Mouse (Mus musculus) kidney, postnatal 0 days (tissue): ENCODE data around the gene Tjp3. TPM values are rescaled to one million over a fixed set of nuclear protein-coding genes. Genes with fewer than 3 reads are reported as not detected.

Source experiments
- ATAC-seq: fragments of 200-750 bp; cut with Nextera tagmentation; replicated peaks from 2 replicates; pipeline ENCODE4 v1.8.0; 2017; ENCODE audit warnings: low read depth, moderate number of reproducible peaks, moderate TSS enrichment, moderate library complexity; ENCODE audit not compliant: low FRiP score
- DNase-seq: peaks from one replicate; pipeline ENCODE4 v3.0.0-alpha.2; 2016; ENCODE audit warnings: low spot score
- H3K27ac ChIP-seq: fragments of 300-500 bp; sonication (generic); 2 replicates; pipeline ENCODE4 v1.5.1; 2014; ENCODE audit warnings: mild to moderate bottlenecking
- H3K27me3 ChIP-seq: fragments of 300-500 bp; sonication (generic); 2 replicates; pipeline ENCODE4 v1.6.1; 2014; ENCODE audit warnings: low read length, mixed read lengths; ENCODE audit not compliant: insufficient read depth
- H3K36me3 ChIP-seq: fragments of 300-500 bp; sonication (generic); 2 replicates; pipeline ENCODE4 v1.6.1; 2014; ENCODE audit warnings: low read length, mixed read lengths; ENCODE audit not compliant: insufficient read depth
- H3K4me1 ChIP-seq: fragments of 300-500 bp; sonication (generic); replicated peaks from 2 replicates; pipeline ENCODE4 v1.6.1; 2014; ENCODE audit warnings: antibody characterized with exemption, low read length, mixed read lengths; ENCODE audit not compliant: insufficient read depth
- H3K4me2 ChIP-seq: fragments of 300-500 bp; sonication (generic); 2 replicates; pipeline ENCODE4 v1.6.1; 2014; ENCODE audit warnings: mild to moderate bottlenecking, low read length, moderate library complexity, mixed read lengths
- H3K4me3 ChIP-seq: fragments of 300-500 bp; sonication (generic); replicated peaks from 2 replicates; pipeline ENCODE4 v1.5.1; 2014; ENCODE audit warnings: low read depth, low read length
- H3K9ac ChIP-seq: fragments of 300-500 bp; sonication (generic); 2 replicates; pipeline ENCODE4 v1.6.1; 2014; ENCODE audit warnings: low read depth, low read length
- H3K9me3 ChIP-seq: fragments of 300-500 bp; sonication (generic); replicated peaks from 2 replicates; pipeline ENCODE4 v1.6.1; 2016; ENCODE audit warnings: low read length, inconsistent platforms, mixed read lengths
- CTCF ChIP-seq: IDR thresholded peaks from 2 replicates; pipeline ENCODE4 v1.5.1; 2016; ENCODE audit warnings: antibody characterized with exemption, low read depth, mild to moderate bottlenecking, moderate library complexity
- WGBS: fragments of 180-500 bp; shearing (Covaris S2); extraction: QIAGEN DNeasy Blood & Tissue Kit; methylation state at CpG from one replicate; pipeline ENCODE4 v1.1.7; 2014; 5-methylcytosine and 5-hydroxymethylcytosine counted together
- polyA plus RNA-seq: library from polyadenylated mRNA; unstranded; fragments of >200 nt; fragmentation: Nextera tagmentation; extraction: Ambion mirVana; gene quantifications from 2 replicates; pipeline ENCODE4 v1.2.1, GENCODE M21; 2015

Gene Tjp3
- 19.0 and 19.1 TPM in 2 replicates for polyA plus RNA-seq

- no peak for DNase-seq
- Histone ChIP-seq H3K27ac (peak within 1 kb of the TSS; percentile 54), H3K36me3 (no peaks in the 10 kb centered on the region), H3K9me3 (no peaks in the 10 kb centered on the region), H3K4me2 (peak within 1 kb of the TSS; percentile 41), H3K4me3 (peak within 1 kb of the TSS; percentile 18; the same call in 1 of the 2 replicates), H3K4me1 (peaks cover 15% of the 10 kb centered on the region), H3K27me3 (no peaks in the 10 kb centered on the region), H3K9ac (peak within 1 kb of the TSS; percentile 37; the same call in 1 of the 2 replicates)
- 68% methylated on average over 9 of the region's 9 CpGs for WGBS
- no peak for ATAC-seq
- TF ChIP-seq CTCF: no peak
These were observed at the start of gene Tjp3 for GRCm38 (mm10) chr10:81291511-81292104. Gene Tjp3, minus strand, starts transcription at chr10:81291581.

- ATAC-seq (no peak), DNase-seq (no peak)
- 0 out of 2 replicates have a peak, but pooled peaks cover 18% of the 10 kb centered on the region for H3K27me3 ChIP-seq
These were observed 49.4 kb upstream of the Tjp3 start for GRCm38 (mm10) chr10:81340551-81341332.

DNA sequence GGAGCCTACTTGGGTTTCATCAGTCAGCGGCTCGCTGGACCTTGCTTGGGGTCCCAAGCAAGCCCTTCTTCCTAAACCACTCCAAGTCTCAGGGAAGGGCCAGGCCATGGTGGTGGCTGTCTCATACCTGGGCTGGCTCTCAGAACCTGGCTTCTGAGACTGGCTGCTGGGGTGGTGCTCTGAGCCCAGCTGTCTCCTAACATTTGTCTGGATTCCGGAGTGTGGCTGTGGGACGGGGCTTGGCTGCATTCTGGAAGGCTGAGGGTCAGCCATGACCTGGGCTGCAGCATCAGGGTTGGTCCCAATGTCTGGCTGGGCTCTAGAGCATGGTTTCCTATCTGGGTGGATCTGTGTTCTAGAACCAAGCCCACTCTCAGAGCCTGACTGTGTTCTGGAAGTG is 45.2 kb upstream of the Tjp3 start:
- no peaks in the 10 kb centered on the region for H3K27me3 ChIP-seq
- H3K9ac ChIP-seq: no peak overlapping the region
- H3K36me3 ChIP-seq: no peaks in the 10 kb centered on the region
- no peak for TF ChIP-seq CTCF
- peaks cover 20% of the 10 kb centered on the region; the same call in 1 of the 2 replicates for H3K4me1 ChIP-seq
- no peak overlapping the region for H3K4me3 ChIP-seq
- H3K4me2 ChIP-seq: no peak overlapping the region
- peak overlapping the region; percentile 66 for H3K27ac ChIP-seq
- DNase-seq: no peak
- no peak for ATAC-seq
- no peaks in the 10 kb centered on the region for H3K9me3 ChIP-seq
- 80% methylated on average over 4 of the region's 4 CpGs for WGBS

More at GRCm38 (mm10) chr10:81340551-81341332, 49.4 kb upstream of the Tjp3 start:
- 47% methylated on average over 17 of the region's 17 CpGs for WGBS
- no peak for TF ChIP-seq CTCF
- Histone ChIP-seq H3K4me3 (no peak overlapping the region), H3K9ac (no peak overlapping the region), H3K36me3 (no peaks in the 10 kb centered on the region), H3K9me3 (no peaks in the 10 kb centered on the region), H3K4me1 (0 out of 2 replicates have a peak, but pooled peaks cover 8% of the 10 kb centered on the region), H3K27ac (no peak overlapping the region), H3K4me2 (no peak overlapping the region)

GRCm38 (mm10) chr10:81335393-81336340 is 44.3 kb upstream of the Tjp3 start:
- WGBS: 53% methylated on average over 14 of the region's 19 CpGs
- no peak overlapping the region for H3K4me2 ChIP-seq

GRCm38 (mm10) chr10:81334324-81334723 is 42.9 kb upstream of the Tjp3 start:
- Histone ChIP-seq H3K4me3 (no peak overlapping the region), H3K27ac (no peak overlapping the region), H3K36me3 (no peaks in the 10 kb centered on the region), H3K4me1 (peaks cover 29% of the 10 kb centered on the region), H3K4me2 (no peak overlapping the region), H3K9ac (peak overlapping the region; percentile 35; the same call in 1 of the 2 replicates), H3K9me3 (no peaks in the 10 kb centered on the region), H3K27me3 (no peaks in the 10 kb centered on the region)
- 51% methylated on average over 11 of the region's 11 CpGs for WGBS
- DNase-seq: no peak
- ATAC-seq: no peak
- no peak for TF ChIP-seq CTCF

More at GRCm38 (mm10) chr10:81335393-81336340, 44.3 kb upstream of the Tjp3 start:
- no peaks in the 10 kb centered on the region for H3K27me3 ChIP-seq
- no peaks in the 10 kb centered on the region for H3K9me3 ChIP-seq
- TF ChIP-seq CTCF: peak; percentile 25; the same call in 1 of the 2 replicates
- H3K9ac ChIP-seq: no peak overlapping the region
- peaks cover 20% of the 10 kb centered on the region; the same call in 1 of the 2 replicates for H3K4me1 ChIP-seq
- DNase-seq (peak; percentile 48), ATAC-seq (peak; percentile 23)
- H3K4me3 ChIP-seq: no peak overlapping the region
- H3K27ac ChIP-seq: peak overlapping the region; percentile 66
- no peaks in the 10 kb centered on the region for H3K36me3 ChIP-seq
